Mouse (Mus musculus) hindbrain, postnatal 0 days (tissue): ENCODE data around the gene Spats2l. TPM values are rescaled to one million over a fixed set of nuclear protein-coding genes. Genes with fewer than 3 reads are reported as not detected.

Experiments used
- ATAC-seq: fragments of 200-750 bp; cut with Nextera tagmentation; 2 replicates; pipeline ENCODE4 v1.8.0; 2017; ENCODE audit warnings: mild to moderate bottlenecking, moderate TSS enrichment, moderate library complexity
- DNase-seq: peaks from one replicate; pipeline ENCODE4 v3.0.0-alpha.2; 2015; ENCODE audit warnings: low spot score
- H3K27ac ChIP-seq: fragments of 300-500 bp; sonication (generic); 2 replicates; pipeline ENCODE4 v1.5.1; 2014; ENCODE audit warnings: mild to moderate bottlenecking
- H3K27me3 ChIP-seq: fragments of 300-500 bp; sonication (generic); 2 replicates; pipeline ENCODE4 v1.6.1; 2014; ENCODE audit warnings: low read length, mixed read lengths; ENCODE audit not compliant: insufficient read depth
- H3K36me3 ChIP-seq: fragments of 300-500 bp; sonication (generic); 2 replicates; pipeline ENCODE4 v1.6.1; 2014; ENCODE audit warnings: low read length, mixed read lengths; ENCODE audit not compliant: insufficient read depth
- H3K4me1 ChIP-seq: fragments of 300-500 bp; sonication (generic); 2 replicates; pipeline ENCODE4 v1.6.1; 2014; ENCODE audit warnings: antibody characterized with exemption, low read length, mixed read lengths; ENCODE audit not compliant: insufficient read depth
- H3K4me2 ChIP-seq: fragments of 300-500 bp; sonication (generic); 2 replicates; pipeline ENCODE4 v1.6.1; 2014; ENCODE audit warnings: low read depth, mild to moderate bottlenecking, low read length, moderate library complexity, mixed read lengths
- H3K4me3 ChIP-seq: fragments of 300-500 bp; sonication (generic); 2 replicates; pipeline ENCODE4 v1.5.1; 2014; ENCODE audit warnings: low read length
- H3K9ac ChIP-seq: fragments of 300-500 bp; sonication (generic); replicated peaks from 2 replicates; pipeline ENCODE4 v1.6.1; 2014; ENCODE audit warnings: mild to moderate bottlenecking, low read length, moderate library complexity, mixed read lengths
- H3K9me3 ChIP-seq: fragments of 300-500 bp; sonication (generic); 2 replicates; pipeline ENCODE4 v1.6.1; 2016; ENCODE audit warnings: low read length, mixed read lengths
- CTCF ChIP-seq: IDR thresholded peaks from 2 replicates; pipeline ENCODE4 v1.5.1; 2016; ENCODE audit warnings: antibody characterized with exemption, control low read depth, low read depth
- WGBS: fragments of 180-500 bp; shearing (Covaris S2); extraction: QIAGEN DNeasy Blood & Tissue Kit; methylation state at CpG from one replicate; pipeline ENCODE4 v1.1.7; 2014; 5-methylcytosine and 5-hydroxymethylcytosine counted together
- polyA plus RNA-seq: library from polyadenylated mRNA; unstranded; fragments of >200 nt; fragmentation: Nextera tagmentation; extraction: Ambion mirVana; gene quantifications from 2 replicates; pipeline ENCODE4 v1.2.1, GENCODE M21; 2015
- total RNA-seq: library from RNA; depleted of rRNA; stranded (reverse); fragments of >200 nt; gene quantifications from 2 replicates; pipeline ENCODE4 v1.2.3, GENCODE M21; 2014; rRNA removed

Gene Spats2l
- total and polyA plus RNA-seq, 2 experiments from 2014 or later, result 28.3 to 69.2 TPM

GRCm38 (mm10) chr1:57976860-57977259, 202.9 kb downstream of the Spats2l start:
- no peak for TF ChIP-seq CTCF
- Histone ChIP-seq H3K4me2 (no peak overlapping the region), H3K9ac (no peak overlapping the region), H3K4me3 (no peak overlapping the region), H3K27me3 (no peaks in the 10 kb centered on the region), H3K9me3 (no peaks in the 10 kb centered on the region), H3K4me1 (no peaks in the 10 kb centered on the region), H3K36me3 (no peaks in the 10 kb centered on the region), H3K27ac (no peak overlapping the region)
- no peak for ATAC-seq
- DNase-seq, result no peak
- WGBS, result 90% methylated on average over 3 of the region's 3 CpGs

- Histone ChIP-seq H3K4me1 (no peaks in the 10 kb centered on the region), H3K36me3 (no peaks in the 10 kb centered on the region), H3K27ac (no peak overlapping the region), H3K4me3 (no peak overlapping the region), H3K4me2 (no peak overlapping the region), H3K27me3 (no peaks in the 10 kb centered on the region), H3K9me3 (no peaks in the 10 kb centered on the region), H3K9ac (no peak overlapping the region)
- WGBS, result 59% methylated on average over 6 of the region's 6 CpGs
- DNase-seq, result no peak
- TF ChIP-seq CTCF, result no peak
- 0 out of 2 replicates have a peak, but pooled peaks have one; percentile 40 for ATAC-seq
These were observed 215.2 kb downstream of the Spats2l start for GRCm38 (mm10) chr1:57989052-57989600.

GRCm38 (mm10) chr1:57991277-57991676, 217.3 kb downstream of the Spats2l start:
- WGBS, result 74% methylated on average over 2 of the region's 2 CpGs
- Histone ChIP-seq H3K27me3 (no peaks in the 10 kb centered on the region), H3K27ac (no peak overlapping the region), H3K4me1 (no peaks in the 10 kb centered on the region), H3K4me2 (no peak overlapping the region), H3K4me3 (no peak overlapping the region), H3K9me3 (no peaks in the 10 kb centered on the region), H3K36me3 (no peaks in the 10 kb centered on the region), H3K9ac (no peak overlapping the region)
- TF ChIP-seq CTCF, result no peak
- no peak for DNase-seq
- no peak for ATAC-seq

GRCm38 (mm10) chr1:57995432-57996132, 221.6 kb downstream of the Spats2l start, which contains the start of gene Sgo2a:
TSS of gene Sgo2a (plus strand) at chr1:57995971.
- TF ChIP-seq CTCF, result no peak
- Histone ChIP-seq H3K36me3 (no peaks in the 10 kb centered on the region), H3K4me3 (peak within 1 kb of the TSS; percentile 83), H3K27ac (peak within 1 kb of the TSS; percentile 93), H3K4me1 (no peaks in the 10 kb centered on the region), H3K4me2 (peak within 1 kb of the TSS; percentile 92), H3K9ac (peak within 1 kb of the TSS; percentile 54), H3K27me3 (no peaks in the 10 kb centered on the region), H3K9me3 (no peaks in the 10 kb centered on the region)
- DNase-seq, result peak; percentile 99
- ATAC-seq, result peak; percentile 100
- 7% methylated on average over 30 of the region's 30 CpGs for WGBS

GRCm38 (mm10) chr1:57996133-57996615, 222.2 kb downstream of the Spats2l start:
- no peak for ATAC-seq
- Histone ChIP-seq H3K27me3 (no peaks in the 10 kb centered on the region), H3K36me3 (no peaks in the 10 kb centered on the region), H3K9ac (peak overlapping the region; percentile 50), H3K4me2 (peak overlapping the region; percentile 92), H3K4me3 (peak overlapping the region; percentile 83), H3K4me1 (no peaks in the 10 kb centered on the region), H3K9me3 (no peaks in the 10 kb centered on the region), H3K27ac (peak overlapping the region; percentile 93; the same call in 1 of the 2 replicates)
- WGBS, result under 1% methylated on average over 29 of the region's 29 CpGs
- TF ChIP-seq CTCF, result no peak
- DNase-seq, result no peak

Other genes with a start within 250 kb of the Spats2l start
- gene Sgo2a, start 221.8 kb downstream of the Spats2l start, total RNA-seq, result 3.5 TPM in 2 replicates
- 2.8 and 4.0 TPM in 2 replicates for gene Sgo2a, start 221.8 kb downstream of the Spats2l start, polyA plus RNA-seq
- gene Kctd18, start 244.8 kb downstream of the Spats2l start, total RNA-seq, result 26.0 and 27.7 TPM in 2 replicates
- gene Kctd18, start 244.8 kb downstream of the Spats2l start, polyA plus RNA-seq, result 25.9 and 27.2 TPM in 2 replicates